Mouse (Mus musculus): ENCODE measurements at regions not wholly inside any gene's neighbourhood (a gene's known extent, or its start where the extent isn't known, plus 50 kb on each side); places are given as distances from the start of the nearest gene placed in this dataset.

- WGBS: 84% methylated on average over 2 of the region's 2 CpGs
- H3K4me3 ChIP-seq (ENCODE audit: insufficient read depth, low read depth, low read length): no peak overlapping the region
- H3K4me1 ChIP-seq (ENCODE audit: control insufficient read depth, insufficient read depth, low read length): no peaks in the 10 kb centered on the region
- no peak for TF ChIP-seq CTCF (IDR thresholded peaks at IDR 0.05; ENCODE audit: insufficient read depth, low read depth, low read length)
- no peak for TF ChIP-seq POLR2A (IDR thresholded peaks at IDR 0.05; ENCODE audit: insufficient read depth, low read depth, low read length)
- no peak overlapping the region for H3K27ac ChIP-seq (ENCODE audit: insufficient read depth, low read depth, low read length)
Measured at GRCm38 (mm10) chr2:11005806-11006205, 166.1 kb upstream of the Prkcq start.

- no peak for TF ChIP-seq POLR2A (IDR thresholded peaks at IDR 0.05; ENCODE audit: insufficient read depth, low read depth, low read length)
- TF ChIP-seq CTCF (IDR thresholded peaks at IDR 0.05; ENCODE audit: insufficient read depth, low read depth, low read length): no peak
Measured at GRCm38 (mm10) chr2:11011041-11011962, 160.6 kb upstream of the Prkcq start.

GRCm38 (mm10) chr2:11012312-11012860, 159.5 kb upstream of the Prkcq start:
- Histone ChIP-seq H3K4me1 (ENCODE audit: control insufficient read depth, insufficient read depth, low read length) (no peaks in the 10 kb centered on the region), H3K27ac (ENCODE audit: insufficient read depth, low read depth, low read length) (no peak overlapping the region), H3K4me3 (ENCODE audit: insufficient read depth, low read depth, low read length) (no peak overlapping the region)
- WGBS: 87% methylated on average over 4 of the region's 4 CpGs
- TF ChIP-seq CTCF (IDR thresholded peaks at IDR 0.05; ENCODE audit: insufficient read depth, low read depth, low read length): no peak
- TF ChIP-seq POLR2A (IDR thresholded peaks at IDR 0.05; ENCODE audit: insufficient read depth, low read depth, low read length): no peak

More at GRCm38 (mm10) chr2:11011041-11011962, 160.6 kb upstream of the Prkcq start:
- H3K4me1 ChIP-seq (ENCODE audit: control insufficient read depth, insufficient read depth, low read length): no peaks in the 10 kb centered on the region
- 41% methylated on average over 11 of the region's 11 CpGs for WGBS
- H3K4me3 ChIP-seq (ENCODE audit: insufficient read depth, low read depth, low read length): no peak overlapping the region
- no peak overlapping the region for H3K27ac ChIP-seq (ENCODE audit: insufficient read depth, low read depth, low read length)

- TF ChIP-seq CTCF (IDR thresholded peaks at IDR 0.05; ENCODE audit: insufficient read depth, low read depth, low read length) (no peak), POLR2A (IDR thresholded peaks at IDR 0.05; ENCODE audit: insufficient read depth, low read depth, low read length) (no peak)
- WGBS: 66% methylated on average over 3 of the region's 3 CpGs
- Histone ChIP-seq H3K4me1 (ENCODE audit: control insufficient read depth, insufficient read depth, low read length) (no peaks in the 10 kb centered on the region), H3K27ac (ENCODE audit: insufficient read depth, low read depth, low read length) (no peak overlapping the region), H3K4me3 (ENCODE audit: insufficient read depth, low read depth, low read length) (no peak overlapping the region)
Measured at GRCm38 (mm10) chr2:11013154-11013553, 158.8 kb upstream of the Prkcq start.

- 71% methylated on average over 1 of the region's 1 CpGs for WGBS
- no peaks in the 10 kb centered on the region for H3K4me1 ChIP-seq (ENCODE audit: control insufficient read depth, insufficient read depth, low read length)
- H3K27ac ChIP-seq (ENCODE audit: insufficient read depth, low read depth, low read length): no peak overlapping the region
- no peak overlapping the region for H3K4me3 ChIP-seq (ENCODE audit: insufficient read depth, low read depth, low read length)
- TF ChIP-seq POLR2A (IDR thresholded peaks at IDR 0.05; ENCODE audit: insufficient read depth, low read depth, low read length) (no peak), CTCF (IDR thresholded peaks at IDR 0.05; ENCODE audit: insufficient read depth, low read depth, low read length) (no peak)
Measured at GRCm38 (mm10) chr2:11016446-11016845, 155.5 kb upstream of the Prkcq start.

- WGBS: 67% methylated on average over 4 of the region's 4 CpGs
- H3K27ac ChIP-seq (ENCODE audit: insufficient read depth, low read depth, low read length): no peak overlapping the region
- H3K4me3 ChIP-seq (ENCODE audit: insufficient read depth, low read depth, low read length): no peak overlapping the region
- TF ChIP-seq POLR2A (IDR thresholded peaks at IDR 0.05; ENCODE audit: insufficient read depth, low read depth, low read length) (no peak), CTCF (IDR thresholded peaks at IDR 0.05; ENCODE audit: insufficient read depth, low read depth, low read length) (no peak)
- no peaks in the 10 kb centered on the region for H3K4me1 ChIP-seq (ENCODE audit: control insufficient read depth, insufficient read depth, low read length)
Measured at GRCm38 (mm10) chr2:11032891-11033290, 139.0 kb upstream of the Prkcq start.

GRCm38 (mm10) chr2:11034178-11034577, 137.7 kb upstream of the Prkcq start:
- no peaks in the 10 kb centered on the region for H3K4me1 ChIP-seq (ENCODE audit: control insufficient read depth, insufficient read depth, low read length)
- H3K4me3 ChIP-seq (ENCODE audit: insufficient read depth, low read depth, low read length): no peak overlapping the region
- TF ChIP-seq CTCF (IDR thresholded peaks at IDR 0.05; ENCODE audit: insufficient read depth, low read depth, low read length) (no peak), POLR2A (IDR thresholded peaks at IDR 0.05; ENCODE audit: insufficient read depth, low read depth, low read length) (no peak)
- 37% methylated on average over 1 of the region's 1 CpGs for WGBS
- H3K27ac ChIP-seq (ENCODE audit: insufficient read depth, low read depth, low read length): no peak overlapping the region

- WGBS: 82% methylated on average over 11 of the region's 11 CpGs
- TF ChIP-seq CTCF (IDR thresholded peaks at IDR 0.05; ENCODE audit: insufficient read depth, low read depth, low read length): no peak
- no peak for TF ChIP-seq POLR2A (IDR thresholded peaks at IDR 0.05; ENCODE audit: insufficient read depth, low read depth, low read length)
- H3K27ac ChIP-seq (ENCODE audit: insufficient read depth, low read depth, low read length): no peak overlapping the region
- no peak overlapping the region for H3K4me3 ChIP-seq (ENCODE audit: insufficient read depth, low read depth, low read length)
- no peaks in the 10 kb centered on the region for H3K4me1 ChIP-seq (ENCODE audit: control insufficient read depth, insufficient read depth, low read length)
Measured at GRCm38 (mm10) chr2:11037343-11037742, 134.6 kb upstream of the Prkcq start.

- Histone ChIP-seq H3K4me1 (ENCODE audit: control insufficient read depth, insufficient read depth, low read length) (no peaks in the 10 kb centered on the region), H3K27ac (ENCODE audit: insufficient read depth, low read depth, low read length) (no peak overlapping the region), H3K4me3 (ENCODE audit: insufficient read depth, low read depth, low read length) (no peak overlapping the region)
- WGBS: 96% methylated on average over 5 of the region's 5 CpGs
- no peak for TF ChIP-seq CTCF (IDR thresholded peaks at IDR 0.05; ENCODE audit: insufficient read depth, low read depth, low read length)
- TF ChIP-seq POLR2A (IDR thresholded peaks at IDR 0.05; ENCODE audit: insufficient read depth, low read depth, low read length): no peak
Measured at GRCm38 (mm10) chr2:11038440-11038839, 133.5 kb upstream of the Prkcq start.
